Mouse (Mus musculus) brown adipose tissue, adult 24 weeks (tissue): ENCODE measurements around the gene Maml1. TPM values are rescaled to one million over a fixed set of nuclear protein-coding genes. Genes with fewer than 3 reads are reported as not detected.

ENCODE experiments used
- H3K27ac ChIP-seq: fragments of 200-500 bp; replicated peaks from 2 replicates; pipeline ENCODE4 v1.5.1; 2012; ENCODE audit warnings: low read depth, mild to moderate bottlenecking, low read length
- H3K4me1 ChIP-seq: fragments of 200-500 bp; 2 replicates; pipeline ENCODE4 v1.6.1; 2012; ENCODE audit warnings: low read length, mixed read lengths; ENCODE audit not compliant: control insufficient read depth, insufficient read depth, insufficient read length
- H3K4me3 ChIP-seq: fragments of 200-500 bp; 2 replicates; pipeline ENCODE4 v1.5.1; 2012; ENCODE audit warnings: low read depth, mild to moderate bottlenecking, low read length, moderate library complexity; ENCODE audit not compliant: insufficient read depth
- polyA plus RNA-seq: library from polyadenylated mRNA; stranded (reverse); fragments of >200 nt; gene quantifications from 2 replicates; pipeline ENCODE4 v1.2.4, GENCODE M21; 2012; ENCODE audit not compliant: missing spikeins, insufficient read depth, insufficient read length

The Maml1 gene
- polyA plus RNA-seq, 1 experiment, result 3.9 TPM

DNA sequence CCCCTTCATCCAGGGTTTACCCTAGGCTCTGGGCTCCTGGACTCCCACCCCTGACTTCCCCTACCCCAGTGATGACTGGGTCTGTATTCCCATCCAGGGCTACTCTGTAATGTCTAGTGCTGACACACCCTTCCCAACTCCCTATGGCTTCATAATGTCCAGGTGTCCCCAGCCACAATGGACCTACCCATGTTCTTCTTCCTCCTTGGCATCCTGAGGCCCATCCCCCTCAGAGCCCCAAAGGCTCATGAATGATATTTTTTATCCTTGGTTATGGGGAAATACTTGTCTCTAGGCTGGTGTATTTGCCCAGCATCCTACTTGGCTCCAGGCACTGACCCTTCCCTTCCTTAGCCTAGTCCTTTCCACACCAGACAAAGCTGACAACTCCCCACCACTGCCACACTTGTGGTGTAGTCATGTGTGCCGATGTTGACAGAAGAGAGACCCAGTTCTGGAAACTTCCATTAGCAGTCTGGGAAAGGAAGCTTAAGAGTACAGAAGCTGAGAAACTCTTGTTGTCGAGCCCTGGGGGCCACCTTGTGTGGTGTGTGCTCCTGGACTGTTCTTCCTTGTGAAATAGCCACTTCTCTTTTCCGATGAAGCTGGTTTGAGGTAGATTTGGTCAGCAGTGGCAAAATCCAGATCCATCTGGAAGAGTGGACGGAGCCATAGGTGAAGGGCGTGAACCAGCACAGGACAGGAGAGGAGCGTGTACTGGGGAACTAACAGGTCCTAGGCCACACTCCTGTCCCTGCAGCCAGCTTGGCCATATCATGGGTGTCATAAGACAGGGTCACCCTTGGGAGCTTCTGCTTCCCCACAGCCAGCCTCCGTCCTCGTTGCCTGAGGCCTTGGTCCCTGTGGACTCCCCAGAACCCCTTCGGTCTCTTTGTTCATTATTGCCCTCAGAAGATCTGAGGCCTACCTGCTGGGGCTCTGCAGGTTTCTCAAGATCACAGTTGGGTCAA is 53.0 kb downstream of the Maml1 start:
- Histone ChIP-seq H3K27ac (peak overlapping the region; percentile 97), H3K4me1 (peaks cover 26% of the 10 kb centered on the region), H3K4me3 (peak overlapping the region; percentile 85; the same call in 1 of the 2 replicates)

DNA sequence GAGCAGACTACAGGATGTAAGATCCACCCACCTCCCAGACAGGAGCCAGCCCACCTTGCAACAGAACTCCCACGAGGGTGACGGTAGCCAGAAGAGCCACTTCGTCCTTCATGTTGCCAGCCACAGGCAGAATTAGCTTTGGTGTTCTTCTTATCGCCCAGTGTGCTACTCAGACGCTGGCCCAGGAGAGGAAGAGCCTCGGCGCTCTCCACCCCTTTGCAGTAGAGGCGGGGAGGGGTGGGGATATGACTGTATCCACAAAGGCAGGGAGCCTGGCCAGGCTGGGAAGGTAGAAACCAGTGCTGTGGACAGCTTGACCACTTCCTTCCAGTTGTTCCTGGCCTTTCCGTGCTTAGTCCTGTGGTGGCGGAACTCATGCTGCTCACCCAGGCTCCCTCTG is 53.8 kb downstream of the Maml1 start, which contains the start of gene Ltc4s:
TSS of gene Ltc4s (minus strand) at position 293 of the 400 bp plus-strand sequence.
- peak within 1 kb of the TSS; percentile 97 for H3K27ac ChIP-seq
- peak within 1 kb of the TSS; percentile 85 for H3K4me3 ChIP-seq
- H3K4me1 ChIP-seq, result peaks cover 26% of the 10 kb centered on the region

DNA sequence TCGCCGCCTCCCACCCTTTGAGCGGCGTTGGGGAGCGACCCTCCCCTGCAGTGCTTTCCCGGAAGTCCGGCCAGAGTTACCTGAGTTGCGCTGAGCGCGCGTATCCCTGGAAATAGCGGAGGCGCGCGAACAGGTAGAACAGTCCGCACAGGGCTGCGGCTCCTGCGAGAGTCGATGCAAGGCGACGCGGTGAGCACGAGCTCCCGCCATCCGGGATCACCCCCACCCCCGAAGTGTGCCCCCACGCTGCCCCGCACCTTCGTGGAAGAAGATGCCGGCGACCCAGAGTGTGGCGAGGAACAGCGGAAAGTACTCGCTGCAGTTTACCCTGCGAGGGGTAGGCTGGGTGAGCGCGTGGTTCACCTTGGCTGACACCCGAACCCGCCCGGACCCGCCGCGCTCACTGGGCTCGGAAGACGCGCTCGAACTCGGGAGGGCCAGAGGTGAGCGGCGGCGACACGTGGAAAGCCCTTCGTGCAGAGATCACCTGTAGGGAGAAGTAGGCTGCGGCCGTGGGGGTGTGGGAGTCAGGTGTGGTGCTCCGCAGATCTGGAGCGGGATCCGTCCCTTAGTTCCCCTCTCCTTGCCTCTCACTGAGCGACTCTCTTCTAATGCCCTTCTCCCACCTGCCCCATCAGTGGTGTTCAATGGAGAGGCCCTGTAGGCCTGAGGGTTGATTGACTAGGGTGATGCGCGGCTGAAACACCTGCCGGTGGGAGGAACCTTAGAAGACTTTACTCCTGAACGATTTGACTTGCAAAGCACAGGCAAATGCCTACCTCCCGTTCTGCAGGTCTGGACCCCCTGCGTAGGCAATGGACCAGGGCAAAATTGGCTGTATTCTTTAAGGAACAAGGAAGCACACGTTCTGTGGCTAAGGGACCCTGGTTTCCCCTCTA is 54.9 kb downstream of the Maml1 start:
- Histone ChIP-seq H3K4me3 (peak overlapping the region; percentile 85), H3K27ac (peak overlapping the region; percentile 57), H3K4me1 (peaks cover 26% of the 10 kb centered on the region)

DNA sequence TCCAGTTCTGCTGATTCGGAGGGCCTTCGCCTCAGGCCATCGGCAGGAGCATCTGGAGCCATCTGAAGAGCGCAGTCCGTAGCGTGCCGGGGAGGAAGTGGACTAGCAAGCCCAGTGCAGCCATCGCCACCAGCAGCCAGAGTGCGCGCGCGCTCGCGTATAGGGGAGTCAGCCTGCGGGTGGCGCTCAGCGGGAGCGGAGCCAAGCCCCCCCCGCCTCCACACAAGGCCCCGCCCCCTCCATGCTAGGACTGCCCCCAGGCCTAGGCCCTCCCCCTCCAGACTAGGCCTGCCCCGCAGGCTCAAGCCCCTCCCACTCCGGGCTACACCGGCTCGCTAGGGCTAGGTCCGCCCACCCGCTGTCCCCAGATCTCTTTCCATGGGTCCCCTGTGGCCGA is 55.6 kb downstream of the Maml1 start:
- Histone ChIP-seq H3K27ac (no peak overlapping the region), H3K4me1 (peaks cover 26% of the 10 kb centered on the region)

DNA sequence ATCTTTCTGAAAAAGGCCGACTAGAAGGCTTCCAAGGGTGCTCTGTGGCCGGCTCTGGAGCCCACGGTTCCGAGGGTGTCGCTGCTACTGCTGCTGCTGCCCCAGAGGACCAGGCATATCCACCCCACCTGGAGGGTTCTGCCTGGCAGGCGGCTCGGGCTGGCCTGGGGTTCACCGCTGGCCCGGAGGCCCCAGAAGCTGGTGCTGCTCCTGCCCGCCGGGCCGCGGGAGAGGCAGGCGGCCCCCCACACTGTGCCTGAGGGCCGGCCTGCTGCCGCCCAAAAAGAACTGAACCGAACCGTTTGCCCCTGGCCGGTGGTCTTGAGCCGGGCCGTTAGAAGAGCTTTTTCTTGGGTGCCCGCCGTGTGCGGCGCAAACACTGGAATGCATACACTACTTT is 57.5 kb downstream of the Maml1 start:
- Histone ChIP-seq H3K27ac (no peak overlapping the region), H3K4me3 (no peak overlapping the region), H3K4me1 (peaks cover 21% of the 10 kb centered on the region)

More for the DNA sequence above, 55.6 kb downstream of the Maml1 start:
- H3K4me3 ChIP-seq, result peak overlapping the region; percentile 85

DNA sequence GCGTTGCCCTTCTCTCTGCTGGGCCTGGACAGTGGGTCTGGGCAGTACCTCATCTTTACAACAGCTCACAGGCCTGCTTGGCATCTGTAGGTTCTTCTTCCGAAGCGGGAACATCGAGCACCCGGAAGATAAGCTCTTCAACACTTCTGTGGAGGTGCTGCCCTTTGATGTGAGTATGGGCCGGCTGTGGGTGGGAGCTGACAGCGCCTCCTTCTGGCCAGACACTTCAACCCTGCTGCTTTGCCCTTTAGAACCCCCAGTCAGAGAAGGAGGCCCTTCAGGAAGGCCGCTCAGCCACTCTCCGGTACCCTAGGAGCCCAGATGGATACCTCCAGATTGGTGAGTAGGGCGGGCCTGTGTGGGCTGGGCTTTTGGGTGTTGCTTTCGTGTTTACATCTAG is 58.1 kb downstream of the Maml1 start:
- Histone ChIP-seq H3K27ac (no peak overlapping the region), H3K4me3 (no peak overlapping the region), H3K4me1 (peaks cover 20% of the 10 kb centered on the region)

DNA sequence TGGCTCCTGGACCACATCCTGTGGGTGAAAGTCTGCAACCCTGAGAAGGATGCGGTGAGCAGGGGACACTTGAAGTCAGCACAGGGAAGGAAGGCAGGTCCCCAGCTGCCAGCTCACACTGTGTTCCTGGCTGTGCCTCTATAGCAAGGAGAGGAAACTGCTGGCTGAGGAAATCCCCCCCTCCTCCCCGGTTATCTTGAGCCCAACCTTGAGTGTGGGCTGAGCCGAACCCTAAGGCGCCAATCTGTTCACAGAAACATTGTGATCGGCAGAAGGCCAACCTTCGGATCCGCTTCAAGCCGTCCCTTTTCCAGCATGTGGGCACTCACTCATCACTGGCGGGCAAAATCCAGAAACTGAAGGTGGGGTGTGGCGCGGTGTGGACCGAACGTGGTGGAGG is 59.1 kb downstream of the Maml1 start:
- Histone ChIP-seq H3K27ac (no peak overlapping the region), H3K4me1 (peaks cover 24% of the 10 kb centered on the region)

DNA sequence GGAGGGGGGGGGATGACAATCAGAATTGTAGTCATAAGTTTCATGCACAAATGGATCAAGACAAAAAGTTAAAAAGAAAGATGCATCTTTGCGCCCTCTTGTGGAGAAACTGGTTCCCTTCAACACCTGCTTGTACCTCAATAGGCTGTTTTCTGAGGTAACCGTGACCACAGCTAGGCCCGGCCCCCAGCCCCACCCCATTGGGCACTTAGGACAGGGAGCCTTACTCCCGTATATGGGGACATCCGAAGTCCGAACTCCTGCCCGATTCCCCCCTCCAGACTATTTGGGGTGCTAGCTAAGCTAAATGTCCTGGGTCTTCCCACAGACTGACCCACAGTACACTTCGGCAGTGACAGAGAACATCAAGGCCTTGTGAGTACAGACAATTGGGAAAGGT is 60.7 kb downstream of the Maml1 start:
- Histone ChIP-seq H3K4me3 (no peak overlapping the region), H3K27ac (no peak overlapping the region), H3K4me1 (peaks cover 30% of the 10 kb centered on the region)

More for the DNA sequence above, 59.1 kb downstream of the Maml1 start:
- no peak overlapping the region for H3K4me3 ChIP-seq

DNA sequence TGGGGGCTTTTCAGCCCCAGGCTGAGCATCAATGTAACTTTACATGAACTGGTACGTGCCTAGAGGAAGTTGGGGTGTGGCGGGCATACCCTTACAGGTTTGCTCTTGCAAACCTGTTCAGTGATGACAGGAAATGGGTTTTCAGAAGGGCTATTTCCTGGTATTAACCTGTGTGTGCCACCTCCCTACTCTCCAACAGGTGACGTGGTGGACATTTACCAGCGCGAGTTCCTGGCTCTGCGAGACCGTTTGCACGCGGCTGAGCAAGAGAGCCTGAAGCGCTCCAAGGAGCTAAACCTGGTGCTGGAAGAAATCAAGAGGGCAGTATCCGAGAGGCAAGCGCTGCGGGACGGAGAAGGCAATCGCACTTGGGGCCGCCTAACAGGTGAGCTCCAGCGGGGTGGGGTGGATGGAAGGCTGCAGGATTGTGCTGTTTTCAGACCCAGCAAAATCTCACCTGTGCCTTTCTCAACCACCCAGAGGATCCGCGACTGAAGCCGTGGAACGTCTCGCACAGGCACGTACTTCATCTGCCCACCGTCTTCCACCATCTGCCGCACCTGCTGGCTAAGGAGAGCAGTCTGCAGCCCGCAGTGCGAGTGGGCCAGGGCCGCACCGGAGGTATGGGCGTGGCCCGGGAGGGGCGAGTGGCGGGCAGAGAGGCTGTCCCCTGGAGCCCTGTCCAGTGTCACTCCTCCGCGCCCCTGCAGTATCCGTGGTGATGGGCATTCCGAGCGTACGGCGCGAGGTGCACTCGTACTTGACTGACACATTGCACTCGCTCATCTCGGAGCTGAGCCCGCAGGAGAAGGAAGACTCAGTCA is 61.4 kb downstream of the Maml1 start:
- H3K4me1 ChIP-seq, result peaks cover 28% of the 10 kb centered on the region
- no peak overlapping the region for H3K4me3 ChIP-seq
- no peak overlapping the region for H3K27ac ChIP-seq

DNA sequence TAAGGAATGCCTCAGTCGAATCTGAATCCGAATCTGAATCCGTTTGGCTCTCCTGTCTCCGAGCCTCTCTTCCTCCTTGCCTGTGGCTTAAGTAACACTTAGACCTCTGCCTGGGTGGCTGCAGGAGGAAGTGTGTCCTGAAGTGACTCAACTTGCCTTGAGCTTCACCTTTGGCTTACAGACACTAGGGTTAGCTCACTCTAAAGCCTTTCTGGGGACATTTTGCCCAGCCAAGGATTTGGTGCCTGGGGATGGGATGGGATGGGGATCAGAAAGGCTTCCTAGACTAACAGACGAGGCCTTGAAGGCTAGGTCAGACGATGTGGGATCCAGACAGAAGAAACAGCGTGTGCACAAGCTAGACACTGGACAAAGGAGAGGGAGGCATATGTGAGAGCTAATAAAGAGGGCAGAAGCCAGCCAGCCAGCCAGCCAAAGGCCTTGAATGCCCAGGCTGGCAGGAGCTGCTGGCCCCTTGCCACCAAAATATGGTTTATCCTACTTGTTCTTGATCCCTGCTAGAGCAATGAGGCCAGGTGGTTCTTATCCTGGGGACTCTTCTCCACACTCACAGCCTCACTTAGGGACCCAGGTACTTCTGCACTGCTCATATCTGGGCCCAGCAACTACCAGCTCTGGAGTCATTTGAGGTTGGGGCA is 62.7 kb downstream of the Maml1 start:
- H3K27ac ChIP-seq, result peak overlapping the region; percentile 92
- peak overlapping the region; percentile 15; the same call in 1 of the 2 replicates for H3K4me3 ChIP-seq
- peaks cover 28% of the 10 kb centered on the region for H3K4me1 ChIP-seq

DNA sequence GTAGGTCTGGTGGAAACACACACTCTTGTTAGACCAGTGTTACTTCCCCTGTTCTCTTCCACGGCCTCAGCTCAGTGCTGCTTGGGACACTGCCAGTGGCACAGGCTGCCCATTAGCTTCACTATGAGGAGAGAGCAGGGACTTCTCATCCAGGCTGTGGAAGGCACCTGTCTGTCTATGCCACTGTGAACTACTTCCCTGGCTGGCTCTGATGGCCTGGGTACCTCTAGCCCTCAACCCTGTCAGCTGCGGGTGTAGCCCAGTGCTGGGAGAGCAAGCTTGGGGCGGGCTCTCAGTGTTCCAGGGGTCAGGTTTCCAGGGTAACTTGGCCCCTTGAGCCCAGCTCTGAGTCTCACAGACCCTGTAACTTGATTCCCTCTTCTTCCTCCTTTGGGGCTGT is 63.3 kb downstream of the Maml1 start:
- H3K4me3 ChIP-seq, result peak overlapping the region; percentile 15; the same call in 1 of the 2 replicates
- peaks cover 28% of the 10 kb centered on the region for H3K4me1 ChIP-seq
- H3K27ac ChIP-seq, result peak overlapping the region; percentile 92

DNA sequence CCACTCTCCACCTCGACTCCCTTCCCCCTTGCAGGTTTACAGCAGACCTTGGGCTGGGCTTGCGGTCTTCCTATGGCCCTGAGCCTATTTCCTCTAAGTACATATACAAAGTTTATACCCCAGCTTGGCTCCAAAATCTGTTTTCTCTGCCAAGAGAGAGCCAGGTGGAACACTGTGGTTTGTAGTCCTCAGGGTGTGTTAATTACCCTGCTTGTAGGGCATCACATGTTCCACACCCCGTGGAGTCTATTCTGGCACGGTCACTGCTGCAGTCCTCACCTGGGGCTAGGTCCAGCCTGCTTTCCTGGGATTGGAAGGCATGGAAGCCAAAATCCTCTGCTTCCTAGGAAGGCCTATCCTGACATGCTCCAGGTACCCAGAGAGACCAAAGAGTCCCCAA is 64.4 kb downstream of the Maml1 start:
- H3K4me1 ChIP-seq, result peaks cover 28% of the 10 kb centered on the region
- H3K4me3 ChIP-seq, result peak overlapping the region; percentile 93
- peak overlapping the region; percentile 92 for H3K27ac ChIP-seq

DNA sequence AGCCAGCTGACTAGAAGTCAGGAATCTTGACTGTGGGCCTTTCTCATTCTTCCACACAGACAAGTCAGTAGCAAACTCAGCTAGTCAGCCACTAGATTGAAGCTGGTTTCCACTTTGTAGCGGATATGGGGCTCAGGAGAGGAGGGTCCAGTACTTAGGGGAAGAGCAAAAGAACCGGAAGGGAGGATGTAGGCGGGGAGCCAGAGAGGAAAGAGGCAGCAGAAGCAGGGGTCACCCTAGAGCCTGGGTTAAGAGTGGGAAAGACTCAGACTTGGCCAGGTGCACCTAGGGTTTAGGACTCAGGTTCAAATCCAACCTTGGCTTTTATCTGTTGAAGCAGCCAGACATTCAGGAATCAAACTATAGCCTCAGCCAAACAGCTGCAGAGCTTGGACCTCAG is 64.9 kb downstream of the Maml1 start:
- H3K27ac ChIP-seq, result peak overlapping the region; percentile 92
- peak overlapping the region; percentile 93 for H3K4me3 ChIP-seq
- H3K4me1 ChIP-seq, result peaks cover 28% of the 10 kb centered on the region

DNA sequence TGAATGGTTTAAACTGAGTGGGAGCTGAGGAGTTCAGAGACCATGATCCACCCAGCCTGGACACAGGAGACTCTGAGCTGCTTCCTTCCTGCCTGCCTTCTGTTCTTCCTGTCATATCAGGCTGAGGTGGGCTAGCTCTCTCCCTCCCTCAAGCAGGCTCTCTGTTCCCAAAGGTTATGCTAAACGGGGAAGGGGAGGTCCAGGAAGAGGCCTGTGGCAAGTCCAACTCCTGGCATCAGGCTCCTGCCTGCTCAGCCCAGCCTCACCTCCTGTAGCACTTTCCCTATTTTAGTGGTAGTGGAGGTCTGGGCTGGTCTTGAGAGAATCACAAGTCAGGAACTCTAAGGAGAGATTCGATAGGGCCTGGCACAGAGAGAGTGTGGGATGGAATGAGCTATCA is 65.7 kb downstream of the Maml1 start:
- Histone ChIP-seq H3K4me3 (peak overlapping the region; percentile 93), H3K4me1 (peaks cover 28% of the 10 kb centered on the region), H3K27ac (peak overlapping the region; percentile 92)
